Comparison of ENCODE assay signal across 9 mouse cellular contexts in the genomic region with DNA sequence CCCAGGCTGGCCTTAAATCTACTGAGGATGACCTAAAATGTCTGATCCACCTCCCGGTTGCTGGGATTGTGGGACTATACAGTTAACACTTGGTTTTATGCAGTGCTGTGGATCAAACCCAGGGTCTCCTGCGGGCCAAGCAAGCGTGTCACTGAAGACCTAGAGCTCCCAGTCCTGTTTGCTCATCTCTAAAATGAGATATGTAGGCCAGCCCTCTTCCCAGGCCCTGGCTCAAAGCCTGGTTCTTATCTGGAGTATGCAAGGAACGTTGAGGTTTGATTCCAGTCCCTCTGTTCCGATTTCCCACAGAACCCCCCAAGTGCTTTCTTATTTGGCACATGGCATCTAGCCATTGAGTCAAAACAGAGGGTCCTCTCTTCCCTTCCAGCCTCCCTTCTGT.
DNase-seq lines count a peak whose midpoint lies in the region; ATAC-seq and TF ChIP-seq lines count a peak whose summit lies in the region.
"Had no signal": no experiment of that assay in that cellular context is flagged by ENCODE, and none has a peak within 500 bp of the region (broad histone marks: within the 10 kb centered on the region; RNA-seq: fewer than 3 reads in every experiment).

No protein-coding gene starts in this region.

- H3K79me2 ChIP-seq in MEL (ENCODE audit: control insufficient read depth, insufficient read depth, low read length, poor library complexity), result no peaks in the 10 kb centered on the region; the same call in 1 of the 2 replicates

- no peaks in the 10 kb centered on the region for H3K27me3 ChIP-seq in MEL (ENCODE audit: control insufficient read depth in 1 of 2, insufficient read depth in 2 of 2, low read length in 2 of 2)
- no peaks in the 10 kb centered on the region for H3K27me3 ChIP-seq in heart, embryonic 12.5 days (replicated peaks)
- H3K27me3 ChIP-seq in liver, postnatal 0 days (ENCODE audit: insufficient read depth, low read length), result 0 out of 2 replicates have a peak, but pooled peaks cover 5% of the 10 kb centered on the region

- peak overlapping the region; percentile 55 to 65; a peak in 3 of 4 replicates for H3K4me3 ChIP-seq in MEL (ENCODE audit: control insufficient read depth in 1 of 2, insufficient read depth in 1 of 2, low read depth in 2 of 2, low read length in 2 of 2)
- H3K4me3 ChIP-seq in heart, embryonic 12.5 days, result no peak overlapping the region
- no peak overlapping the region for H3K4me3 ChIP-seq in liver, postnatal 0 days (ENCODE audit: low read depth, low read length)

- TF ChIP-seq POLR2A in MEL (IDR thresholded peaks at IDR 0.05; ENCODE audit: control insufficient read depth in 1 of 2, insufficient read depth in 1 of 2, low read depth in 1 of 2, low read length in 2 of 2, poor library complexity in 1 of 2), result no peak

- no peaks in the 10 kb centered on the region for H3K9me3 ChIP-seq in MEL (replicated peaks; ENCODE audit: insufficient read depth, low read length)
- H3K9me3 ChIP-seq in heart, embryonic 12.5 days (replicated peaks), result no peaks in the 10 kb centered on the region
- H3K9me3 ChIP-seq in liver, postnatal 0 days (ENCODE audit: low read length), result no peaks in the 10 kb centered on the region

- peak; percentile 33 for DNase-seq in cerebellum, adult 9-10 months
- DNase-seq in cerebellum, postnatal 4 days (ENCODE audit: low spot score in 2 of 2), result no peak
- peak; percentile 35 for DNase-seq in MEL (ENCODE audit: low read depth, low spot score)
- no peak for DNase-seq in liver, postnatal 0 days
- no peak for DNase-seq in ovary, postnatal 10 days (ENCODE audit: low spot score)
- DNase-seq in T-cell, adult 2 months (ENCODE audit: low spot score), result no peak
- no peak for DNase-seq in layer of hippocampus, postnatal 25 days (ENCODE audit: extremely low spot score in 1 of 2, low spot score in 1 of 2)
- DNase-seq: adrenal gland, postnatal 25 days had no signal

- no peak for TF ChIP-seq CTCF in MEL (IDR thresholded peaks at IDR 0.05 in 2 of 3, conservative IDR thresholded peaks at IDR 0.05 in 1 of 3; ENCODE audit: control insufficient read depth in 1 of 3, insufficient read depth in 1 of 3, low read depth in 2 of 3, low read length in 3 of 3, poor library complexity in 1 of 3, severe bottlenecking in 1 of 3)
- no peak for TF ChIP-seq CTCF in liver, postnatal 0 days (IDR thresholded peaks at IDR 0.05; ENCODE audit: low read depth)

- ATAC-seq in heart, embryonic 12.5 days (ENCODE audit: insufficient number of reproducible peaks, low FRiP score), result no peak
- no peak for ATAC-seq in liver, postnatal 0 days

- H3K4me1 ChIP-seq in MEL (ENCODE audit: control insufficient read depth in 1 of 2, insufficient read depth in 2 of 2, low read length in 2 of 2), result peaks cover 0 to 12% of the 10 kb centered on the region in 2 experiments; a peak in 2 of 4 replicates
- H3K4me1 ChIP-seq in heart, embryonic 12.5 days (replicated peaks), result peaks cover 56% of the 10 kb centered on the region
- H3K4me1 ChIP-seq in liver, postnatal 0 days (ENCODE audit: insufficient read depth), result peaks cover 24% of the 10 kb centered on the region

- H3K9ac ChIP-seq in MEL (ENCODE audit: control insufficient read depth, low read depth, low read length, poor library complexity, severe bottlenecking), result peak overlapping the region; percentile 57
- no peak overlapping the region for H3K9ac ChIP-seq in heart, embryonic 12.5 days
- H3K9ac ChIP-seq in liver, postnatal 0 days (replicated peaks), result no peak overlapping the region; the same call in 1 of the 2 replicates

- WGBS in heart, embryonic 12.5 days, result 25% methylated on average over 5 of the region's 5 CpGs
- 48% methylated on average over 5 of the region's 5 CpGs for WGBS in liver, postnatal 0 days (ENCODE audit: insufficient replicate concordance)

- H3K36me3 ChIP-seq in MEL (ENCODE audit: control insufficient read depth in 1 of 2, insufficient read depth in 2 of 2, low read length in 2 of 2), result peaks cover 0 to 2% of the 10 kb centered on the region in 2 experiments; a peak in 1 of 4 replicates
- no peaks in the 10 kb centered on the region for H3K36me3 ChIP-seq in heart, embryonic 12.5 days
- no peaks in the 10 kb centered on the region for H3K36me3 ChIP-seq in liver, postnatal 0 days (replicated peaks; ENCODE audit: insufficient read depth, low read length)

- no peak for TF ChIP-seq EP300 in MEL (IDR thresholded peaks at IDR 0.05; ENCODE audit: low read depth in 1 of 2, low read length in 2 of 2)
- TF ChIP-seq EP300 in liver, postnatal 0 days (IDR thresholded peaks at IDR 0.05; ENCODE audit: low read depth), result no peak

- H3K27ac ChIP-seq in MEL (ENCODE audit: control insufficient read depth, low read depth, low read length), result no peak overlapping the region
- H3K27ac ChIP-seq in heart, embryonic 12.5 days (ENCODE audit: poor library complexity, severe bottlenecking), result peak overlapping the region; percentile 96
- H3K27ac ChIP-seq in liver, postnatal 0 days (ENCODE audit: low read depth), result peak overlapping the region; percentile 34; the same call in 1 of the 2 replicates

- 0 out of 2 replicates have a peak overlapping the region, but pooled peaks have one; percentile 82 for H3K4me2 ChIP-seq in heart, embryonic 12.5 days
- peak overlapping the region; percentile 93 for H3K4me2 ChIP-seq in liver, postnatal 0 days (ENCODE audit: low read depth, low read length)

- TF ChIP-seq RAD21 in MEL (IDR thresholded peaks at IDR 0.05; ENCODE audit: low read depth, low read length), result no peak

TF ChIP-seq in MEL, 35 proteins besides CTCF, POLR2A, EP300 and RAD21:
- peak; percentile 38; the same call in 1 of the 2 replicates for TF ChIP-seq GATA1 (IDR thresholded peaks at IDR 0.05; ENCODE audit: low read depth, low read length)
- no peak for TF ChIP-seq MAFK (IDR thresholded peaks at IDR 0.05; ENCODE audit: borderline replicate concordance, low read depth, low read length)
- peak; percentile 41; the same call in 1 of the 2 replicates for TF ChIP-seq TCF12 (IDR thresholded peaks at IDR 0.05; ENCODE audit: low read depth, low read length)
- TF ChIP-seq ZC3H11A (IDR thresholded peaks at IDR 0.05; ENCODE audit: low read depth, low read length), result no peak
- TF ChIP-seq USF2 (IDR thresholded peaks at IDR 0.05; ENCODE audit: borderline replicate concordance in 1 of 2, insufficient read depth in 1 of 2, low read depth in 1 of 2, low read length in 2 of 2), result no peak
- TF ChIP-seq MAX (IDR thresholded peaks at IDR 0.05; ENCODE audit: low read length), result 0 out of 2 replicates have a peak, but pooled peaks have one; percentile 6
- peak; percentile 35; the same call in 1 of the 2 replicates for TF ChIP-seq ETS1 (IDR thresholded peaks at IDR 0.05; ENCODE audit: low read depth, low read length)
- TF ChIP-seq UBTF (IDR thresholded peaks at IDR 0.05; ENCODE audit: borderline replicate concordance, insufficient read depth, low read depth, low read length), result no peak

Comparison
In these comparisons a context has a peak if more than half of its experiments do, and no peak if none do; other contexts are left out.
1. DNase-seq: peak in cerebellum, adult 9-10 months (single experiment) and MEL (single experiment); none in cerebellum, postnatal 4 days (0 of 2), liver, postnatal 0 days (single experiment), ovary, postnatal 10 days (single experiment), T-cell, adult 2 months (single experiment) and layer of hippocampus, postnatal 25 days (0 of 2).
2. H3K4me3 ChIP-seq: peak in MEL (2 of 2); none in heart, embryonic 12.5 days (single experiment) and liver, postnatal 0 days (single experiment).